Mouse (Mus musculus): ENCODE measurements around the gene Pmm1. TPM values are rescaled to one million over a fixed set of nuclear protein-coding genes. Genes with fewer than 3 reads are reported as not detected.
A peak's percentile ranks its signal among the peaks of the same experiment; 100 is the strongest.

The Pmm1 gene
- polyA plus RNA-seq, 1 experiment from 2014 or later, result 107 TPM

GRCm38 (mm10) chr15:81951159-81951558 is 9.6 kb downstream of the Pmm1 start:
- Histone ChIP-seq H3K4me1 (ENCODE audit: control insufficient read depth, insufficient read depth, low read length) (no peaks in the 10 kb centered on the region), H3K9ac (ENCODE audit: low read depth, low read length) (no peak overlapping the region), H3K4me2 (ENCODE audit: low read length) (no peak overlapping the region), H3K36me3 (ENCODE audit: control insufficient read depth, insufficient read depth, low read length) (peaks cover 40% of the 10 kb centered on the region), H3K9me3 (replicated peaks; ENCODE audit: control insufficient read depth, low read length, poor library complexity, severe bottlenecking) (no peaks in the 10 kb centered on the region), H3K27me3 (ENCODE audit: control insufficient read depth, insufficient read depth, low read depth, low read length) (no peaks in the 10 kb centered on the region), H3K4me3 (ENCODE audit: low read depth, low read length) (no peak overlapping the region), H3K27ac (ENCODE audit: low read length) (no peak overlapping the region)
- no peak for ATAC-seq
- WGBS, result 92% methylated on average over 9 of the region's 9 CpGs

DNA sequence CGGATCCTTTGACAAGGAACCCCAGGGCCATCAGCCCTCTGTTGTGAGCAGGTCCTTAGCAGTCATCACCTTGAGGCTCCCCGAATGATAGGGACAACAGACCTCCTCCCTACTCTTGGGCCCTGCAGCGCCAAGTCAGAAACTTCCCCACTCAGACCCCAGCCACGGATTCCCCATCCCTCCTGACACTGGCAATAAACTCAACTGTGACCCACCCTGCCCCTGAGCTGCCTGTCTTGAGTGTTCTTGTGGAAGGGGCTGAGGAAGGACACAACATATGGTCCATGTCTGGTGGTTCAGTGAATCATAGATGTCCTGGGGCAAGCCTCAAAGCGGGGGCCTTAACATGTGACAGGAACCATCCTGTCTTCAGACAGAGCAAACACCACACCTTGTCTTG is 10.0 kb downstream of the Pmm1 start:
- Histone ChIP-seq H3K27ac (ENCODE audit: low read length) (no peak overlapping the region), H3K4me1 (ENCODE audit: control insufficient read depth, insufficient read depth, low read length) (no peaks in the 10 kb centered on the region), H3K27me3 (ENCODE audit: control insufficient read depth, insufficient read depth, low read depth, low read length) (no peaks in the 10 kb centered on the region), H3K36me3 (ENCODE audit: control insufficient read depth, insufficient read depth, low read length) (peaks cover 39% of the 10 kb centered on the region), H3K4me3 (ENCODE audit: low read depth, low read length) (no peak overlapping the region), H3K4me2 (ENCODE audit: low read length) (no peak overlapping the region), H3K9me3 (replicated peaks; ENCODE audit: control insufficient read depth, low read length, poor library complexity, severe bottlenecking) (no peaks in the 10 kb centered on the region), H3K9ac (ENCODE audit: low read depth, low read length) (no peak overlapping the region)
- ATAC-seq, result no peak
- 92% methylated on average over 5 of the region's 5 CpGs for WGBS

GRCm38 (mm10) chr15:81949476-81950131 is 11.1 kb downstream of the Pmm1 start:
- no peak overlapping the region for H3K27ac ChIP-seq (ENCODE audit: low read length)
- H3K27me3 ChIP-seq (ENCODE audit: control insufficient read depth, insufficient read depth, low read depth, low read length), result no peaks in the 10 kb centered on the region
- no peak overlapping the region for H3K4me3 ChIP-seq (ENCODE audit: low read depth, low read length)
- WGBS, result 77% methylated on average over 11 of the region's 11 CpGs
- H3K36me3 ChIP-seq (ENCODE audit: control insufficient read depth, insufficient read depth, low read length), result peaks cover 30% of the 10 kb centered on the region
- no peaks in the 10 kb centered on the region for H3K4me1 ChIP-seq (ENCODE audit: control insufficient read depth, insufficient read depth, low read length)
- no peak for ATAC-seq
- H3K9me3 ChIP-seq (replicated peaks; ENCODE audit: control insufficient read depth, low read length, poor library complexity, severe bottlenecking), result no peaks in the 10 kb centered on the region
- no peak overlapping the region for H3K4me2 ChIP-seq (ENCODE audit: low read length)
- H3K9ac ChIP-seq (ENCODE audit: low read depth, low read length), result no peak overlapping the region

GRCm38 (mm10) chr15:81949076-81949475 is 11.7 kb downstream of the Pmm1 start:
- H3K4me3 ChIP-seq (ENCODE audit: low read depth, low read length), result no peak overlapping the region
- H3K36me3 ChIP-seq (ENCODE audit: control insufficient read depth, insufficient read depth, low read length), result peaks cover 24% of the 10 kb centered on the region
- no peaks in the 10 kb centered on the region for H3K4me1 ChIP-seq (ENCODE audit: control insufficient read depth, insufficient read depth, low read length)
- no peak overlapping the region for H3K4me2 ChIP-seq (ENCODE audit: low read length)
- no peak overlapping the region for H3K9ac ChIP-seq (ENCODE audit: low read depth, low read length)
- H3K9me3 ChIP-seq (replicated peaks; ENCODE audit: control insufficient read depth, low read length, poor library complexity, severe bottlenecking), result no peaks in the 10 kb centered on the region
- WGBS, result 89% methylated on average over 10 of the region's 10 CpGs
- H3K27ac ChIP-seq (ENCODE audit: low read length), result no peak overlapping the region
- H3K27me3 ChIP-seq (ENCODE audit: control insufficient read depth, insufficient read depth, low read depth, low read length), result no peaks in the 10 kb centered on the region
- ATAC-seq, result no peak

DNA sequence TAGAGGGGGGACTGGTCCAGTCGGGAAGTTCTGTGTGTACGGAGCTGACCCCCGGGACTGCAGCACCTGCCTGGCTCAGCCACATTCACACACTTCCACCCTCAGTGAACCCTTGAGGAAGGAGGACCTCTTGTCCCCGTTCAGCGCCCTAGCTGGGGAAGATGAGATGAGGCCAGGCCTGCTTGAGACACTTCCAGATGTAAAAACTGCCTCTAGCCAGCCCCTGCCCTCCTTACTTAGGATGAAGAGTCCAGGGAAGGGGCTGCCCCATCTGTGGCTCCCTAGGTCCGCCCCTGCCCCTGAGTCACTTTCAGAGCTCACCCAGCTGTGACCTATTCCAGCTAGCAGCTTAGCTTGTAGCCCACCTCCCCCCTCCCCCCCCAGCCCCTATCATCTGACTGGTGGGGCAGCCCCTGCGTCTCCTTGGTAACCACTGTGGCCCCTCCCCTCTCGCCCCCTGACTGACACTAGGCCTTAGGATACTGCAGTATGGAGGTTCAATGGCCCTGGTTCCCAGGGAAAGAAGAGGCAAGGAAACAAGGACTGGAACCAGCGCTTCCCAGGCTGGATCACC is 17.5 kb downstream of the Pmm1 start:
- Histone ChIP-seq H3K4me3 (ENCODE audit: low read depth, low read length) (no peak overlapping the region), H3K4me1 (ENCODE audit: control insufficient read depth, insufficient read depth, low read length) (peaks cover 21% of the 10 kb centered on the region), H3K4me2 (ENCODE audit: low read length) (no peak overlapping the region), H3K36me3 (ENCODE audit: control insufficient read depth, insufficient read depth, low read length) (peaks cover 17% of the 10 kb centered on the region), H3K9ac (ENCODE audit: low read depth, low read length) (no peak overlapping the region), H3K27ac (ENCODE audit: low read length) (no peak overlapping the region), H3K27me3 (ENCODE audit: control insufficient read depth, insufficient read depth, low read depth, low read length) (no peaks in the 10 kb centered on the region), H3K9me3 (replicated peaks; ENCODE audit: control insufficient read depth, low read length, poor library complexity, severe bottlenecking) (no peaks in the 10 kb centered on the region)
- 8% methylated on average over 9 of the region's 9 CpGs for whole genome bisulfite sequencing
- 0 out of 2 replicates have a peak, but pooled peaks have one; percentile 14 for ATAC-seq

DNA sequence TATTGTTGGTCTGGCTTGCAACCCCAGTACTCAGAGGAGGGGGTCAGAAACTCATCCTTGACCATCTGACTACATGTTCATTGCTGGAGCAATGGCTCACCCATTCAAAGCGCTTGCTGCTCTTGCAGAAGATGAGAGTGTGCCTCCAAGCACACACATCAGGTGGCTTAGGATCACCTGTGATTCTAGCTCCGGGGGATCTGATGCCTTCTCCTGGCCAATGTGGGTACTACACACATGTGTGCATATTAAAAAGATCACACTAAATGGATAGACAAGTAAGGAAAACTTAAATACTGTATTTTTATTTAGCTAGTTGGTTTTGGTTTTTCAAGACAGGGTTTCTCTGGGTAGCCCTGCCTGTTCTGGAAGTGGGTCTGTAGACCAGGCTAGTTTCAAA is 19.7 kb downstream of the Pmm1 start:
- Histone ChIP-seq H3K4me3 (ENCODE audit: low read depth, low read length) (no peak overlapping the region), H3K27ac (ENCODE audit: low read length) (no peak overlapping the region), H3K9ac (ENCODE audit: low read depth, low read length) (no peak overlapping the region), H3K9me3 (replicated peaks; ENCODE audit: control insufficient read depth, low read length, poor library complexity, severe bottlenecking) (no peaks in the 10 kb centered on the region), H3K27me3 (ENCODE audit: control insufficient read depth, insufficient read depth, low read depth, low read length) (no peaks in the 10 kb centered on the region), H3K36me3 (ENCODE audit: control insufficient read depth, insufficient read depth, low read length) (peaks cover 3% of the 10 kb centered on the region), H3K4me1 (ENCODE audit: control insufficient read depth, insufficient read depth, low read length) (peaks cover 31% of the 10 kb centered on the region), H3K4me2 (ENCODE audit: low read length) (no peak overlapping the region)
- WGBS, result 90% methylated on average over 2 of the region's 2 CpGs
- ATAC-seq, result no peak

DNA sequence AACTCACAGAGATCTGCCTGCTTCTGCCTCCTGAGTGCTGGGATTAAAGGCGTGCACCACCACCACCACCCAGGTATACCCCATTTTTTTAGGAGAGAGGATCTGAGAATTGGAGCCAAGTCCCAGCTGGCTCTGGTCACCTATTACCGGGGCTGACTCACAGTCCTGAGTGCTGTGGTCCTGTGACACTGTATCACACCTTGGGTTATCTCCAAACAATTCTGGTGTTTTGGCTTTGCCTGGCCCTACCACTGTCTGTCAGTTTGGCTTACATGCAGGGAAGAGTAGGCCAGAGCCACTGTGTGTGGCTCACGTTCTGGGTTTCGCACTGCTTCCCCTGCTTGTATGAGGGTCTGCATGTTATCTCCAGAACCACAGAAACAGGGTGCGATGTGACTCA is 20.5 kb downstream of the Pmm1 start:
- peaks cover 33% of the 10 kb centered on the region for H3K4me1 ChIP-seq (ENCODE audit: control insufficient read depth, insufficient read depth, low read length)
- no peak overlapping the region for H3K4me3 ChIP-seq (ENCODE audit: low read depth, low read length)
- no peaks in the 10 kb centered on the region for H3K9me3 ChIP-seq (replicated peaks; ENCODE audit: control insufficient read depth, low read length, poor library complexity, severe bottlenecking)
- no peak overlapping the region for H3K4me2 ChIP-seq (ENCODE audit: low read length)
- no peaks in the 10 kb centered on the region for H3K27me3 ChIP-seq (ENCODE audit: control insufficient read depth, insufficient read depth, low read depth, low read length)
- H3K36me3 ChIP-seq (ENCODE audit: control insufficient read depth, insufficient read depth, low read length), result peaks cover 3% of the 10 kb centered on the region
- ATAC-seq, result no peak
- H3K27ac ChIP-seq (ENCODE audit: low read length), result no peak overlapping the region
- H3K9ac ChIP-seq (ENCODE audit: low read depth, low read length), result no peak overlapping the region
- WGBS, result 94% methylated on average over 5 of the region's 5 CpGs

DNA sequence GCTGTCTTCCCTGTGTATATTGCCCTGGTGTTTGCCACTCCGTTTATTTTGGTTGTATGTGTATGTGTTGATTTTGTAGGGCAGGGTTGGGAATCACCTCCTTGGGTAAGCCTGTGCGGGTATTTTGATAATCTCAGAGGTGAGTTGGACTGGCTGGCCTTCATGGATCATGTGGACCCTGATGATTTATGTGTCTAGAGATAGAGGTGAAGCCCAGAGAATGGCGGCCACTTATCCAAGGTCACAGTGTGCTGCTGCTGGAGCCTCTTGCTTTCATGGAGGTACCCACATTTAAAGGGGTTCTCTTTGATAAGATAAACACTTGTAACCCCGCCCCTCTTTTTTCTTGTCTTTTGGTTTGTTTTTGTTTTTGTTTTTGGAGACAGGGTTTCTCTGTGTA is 21.0 kb downstream of the Pmm1 start:
- ATAC-seq, result no peak
- 95% methylated on average over 4 of the region's 4 CpGs for WGBS
- peaks cover 33% of the 10 kb centered on the region for H3K4me1 ChIP-seq (ENCODE audit: control insufficient read depth, insufficient read depth, low read length)
- H3K9me3 ChIP-seq (replicated peaks; ENCODE audit: control insufficient read depth, low read length, poor library complexity, severe bottlenecking), result no peaks in the 10 kb centered on the region
- H3K27ac ChIP-seq (ENCODE audit: low read length), result no peak overlapping the region
- no peak overlapping the region for H3K9ac ChIP-seq (ENCODE audit: low read depth, low read length)
- H3K4me2 ChIP-seq (ENCODE audit: low read length), result no peak overlapping the region
- H3K27me3 ChIP-seq (ENCODE audit: control insufficient read depth, insufficient read depth, low read depth, low read length), result no peaks in the 10 kb centered on the region
- H3K4me3 ChIP-seq (ENCODE audit: low read depth, low read length), result no peak overlapping the region
- H3K36me3 ChIP-seq (ENCODE audit: control insufficient read depth, insufficient read depth, low read length), result peaks cover 3% of the 10 kb centered on the region

DNA sequence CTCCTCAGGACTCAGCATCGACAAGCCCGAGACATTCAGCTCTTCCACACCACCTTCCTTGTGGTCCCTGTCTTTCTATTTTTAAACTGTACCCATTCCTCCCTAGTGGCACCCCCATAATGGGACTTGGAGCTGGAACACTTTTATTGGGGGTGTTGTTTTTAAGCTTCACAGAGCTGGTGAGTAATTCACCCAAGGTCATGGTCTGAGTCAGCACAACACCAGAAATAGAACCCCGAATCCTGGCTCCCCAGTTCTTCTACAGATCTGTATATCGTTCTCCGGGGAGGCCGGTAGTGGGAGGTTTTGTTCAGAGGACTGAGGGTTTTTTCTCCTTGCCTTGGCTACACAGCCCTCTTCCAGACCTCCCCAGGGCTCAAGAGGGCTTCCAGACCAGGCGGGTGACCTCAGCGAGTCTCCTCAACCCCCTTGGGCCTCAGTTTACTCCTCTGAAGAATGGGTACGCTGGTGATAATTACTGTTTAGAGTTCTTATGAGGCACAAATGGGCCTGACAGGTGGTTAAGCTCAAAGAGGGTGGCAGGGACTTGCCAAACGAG is 21.5 kb downstream of the Pmm1 start:
- Histone ChIP-seq H3K36me3 (ENCODE audit: control insufficient read depth, insufficient read depth, low read length) (peaks cover 3% of the 10 kb centered on the region), H3K4me3 (ENCODE audit: low read depth, low read length) (no peak overlapping the region), H3K4me1 (ENCODE audit: control insufficient read depth, insufficient read depth, low read length) (peaks cover 33% of the 10 kb centered on the region), H3K27ac (ENCODE audit: low read length) (no peak overlapping the region), H3K4me2 (ENCODE audit: low read length) (peak overlapping the region; percentile 61; the same call in 1 of the 2 replicates), H3K9me3 (replicated peaks; ENCODE audit: control insufficient read depth, low read length, poor library complexity, severe bottlenecking) (no peaks in the 10 kb centered on the region), H3K9ac (ENCODE audit: low read depth, low read length) (peak overlapping the region; percentile 39; the same call in 1 of the 2 replicates), H3K27me3 (ENCODE audit: control insufficient read depth, insufficient read depth, low read depth, low read length) (no peaks in the 10 kb centered on the region)
- WGBS, result 87% methylated on average over 10 of the region's 10 CpGs
- no peak for ATAC-seq
